Mouse (Mus musculus) intestine, postnatal 0 days (tissue): Measurements from ENCODE around the gene Senp1. TPM values are rescaled to one million over a fixed set of nuclear protein-coding genes. Genes with fewer than 3 reads are reported as not detected.

Experiments
- ATAC-seq: fragments of 200-750 bp; cut with Nextera tagmentation; 2 replicates; pipeline ENCODE4 v1.8.0; 2017; ENCODE audit warnings: mild to moderate bottlenecking, moderate TSS enrichment, moderate library complexity
- H3K27ac ChIP-seq: fragments of 300-500 bp; sonication (generic); 2 replicates; pipeline ENCODE4 v1.5.1; 2014; ENCODE audit warnings: mild to moderate bottlenecking, low read depth, low read length, moderate library complexity
- H3K27me3 ChIP-seq: fragments of 300-500 bp; sonication (generic); replicated peaks from 2 replicates; pipeline ENCODE4 v1.6.1; 2014; ENCODE audit warnings: low read length, mixed read lengths; ENCODE audit not compliant: control insufficient read depth, insufficient read depth
- H3K36me3 ChIP-seq: fragments of 300-500 bp; sonication (generic); 2 replicates; pipeline ENCODE4 v1.6.1; 2014; ENCODE audit warnings: mild to moderate bottlenecking, moderate library complexity; ENCODE audit not compliant: control insufficient read depth, insufficient read depth
- H3K4me1 ChIP-seq: fragments of 300-500 bp; sonication (generic); replicated peaks from 2 replicates; pipeline ENCODE4 v1.6.1; 2014; ENCODE audit warnings: antibody characterized with exemption, low read length, mixed read lengths; ENCODE audit not compliant: control insufficient read depth, insufficient read depth
- H3K4me2 ChIP-seq: fragments of 300-500 bp; sonication (generic); replicated peaks from 2 replicates; pipeline ENCODE4 v1.6.1; 2014; ENCODE audit warnings: low read depth, mild to moderate bottlenecking, moderate library complexity
- H3K4me3 ChIP-seq: fragments of 300-500 bp; sonication (generic); 2 replicates; pipeline ENCODE4 v1.5.1; 2014; ENCODE audit warnings: low read depth, low read length
- H3K9ac ChIP-seq: fragments of 300-500 bp; sonication (generic); 2 replicates; pipeline ENCODE4 v1.6.1; 2014; ENCODE audit warnings: mild to moderate bottlenecking, low read depth, low read length
- H3K9me3 ChIP-seq: fragments of 300-500 bp; sonication (generic); 2 replicates; pipeline ENCODE4 v1.6.1; 2016; ENCODE audit warnings: mixed run types; ENCODE audit not compliant: control insufficient read depth
- CTCF ChIP-seq: sonication (generic); IDR thresholded peaks from 2 replicates; pipeline ENCODE4 v1.5.1; 2016; ENCODE audit warnings: low read depth, mild to moderate bottlenecking, control low read depth, antibody characterized with exemption, moderate library complexity
- WGBS: fragments of 180-500 bp; shearing (Covaris S2); extraction: QIAGEN DNeasy Blood & Tissue Kit; methylation state at CpG from one replicate; pipeline ENCODE4 v1.1.7; 2014; 5-methylcytosine and 5-hydroxymethylcytosine counted together
- polyA plus RNA-seq: library from polyadenylated mRNA; unstranded; fragments of >200 nt; fragmentation: Nextera tagmentation; extraction: Ambion mirVana; gene quantifications from 2 replicates; pipeline ENCODE4 v1.2.1, GENCODE M21; 2015

The Senp1 gene
- polyA plus RNA-seq, 1 experiment from 2014 or later = 7.3 TPM

DNA sequence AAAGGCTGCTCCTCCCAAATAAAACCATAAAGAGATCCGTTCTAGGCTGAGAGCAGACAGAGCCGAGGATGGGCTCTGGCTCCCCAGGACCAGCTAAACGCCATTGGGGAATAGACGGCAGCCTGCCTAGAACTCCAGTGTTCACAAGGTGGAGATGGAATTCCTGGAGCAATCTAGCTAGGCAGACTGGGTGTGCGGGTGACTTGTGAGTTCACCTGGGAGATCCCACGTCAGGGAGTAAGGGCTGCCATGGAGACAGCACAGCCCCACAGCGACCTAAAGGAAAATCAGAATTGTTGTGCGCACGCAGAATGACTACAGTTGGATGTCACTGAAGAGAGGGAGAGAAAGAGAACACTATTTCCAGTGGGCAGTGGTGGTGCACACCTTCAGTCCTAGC lies 25.0 kb downstream of the Senp1 start:
- Histone ChIP-seq H3K27me3 (no peaks in the 10 kb centered on the region), H3K4me1 (no peaks in the 10 kb centered on the region), H3K4me2 (no peak overlapping the region), H3K9ac (no peak overlapping the region), H3K27ac (no peak overlapping the region), H3K9me3 (no peaks in the 10 kb centered on the region), H3K4me3 (no peak overlapping the region), H3K36me3 (peaks cover 66% of the 10 kb centered on the region)
- TF ChIP-seq CTCF = no peak
- no peak for ATAC-seq
- 90% methylated on average over 9 of the region's 9 CpGs for WGBS

DNA sequence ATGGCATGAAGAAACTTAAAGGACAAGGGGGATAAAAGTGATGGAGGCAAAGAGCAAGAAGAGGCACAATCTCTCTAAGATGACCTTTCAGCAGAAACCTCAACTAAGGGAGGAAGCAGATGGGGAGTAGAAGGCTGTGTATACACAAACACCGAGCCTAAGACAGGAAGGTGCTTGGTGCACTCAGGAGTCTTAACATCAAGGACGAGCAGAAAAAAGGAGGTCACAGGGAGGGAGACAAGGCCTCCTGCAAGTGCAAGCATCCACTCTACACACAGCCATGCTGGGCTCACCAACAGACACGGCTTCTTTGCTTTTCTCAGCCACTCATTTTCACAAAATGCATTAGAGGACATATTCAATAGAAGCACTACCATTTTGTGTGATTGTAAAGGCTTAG lies 26.1 kb downstream of the Senp1 start:
- 64% methylated on average over 3 of the region's 3 CpGs for WGBS
- peaks cover 77% of the 10 kb centered on the region for H3K36me3 ChIP-seq

DNA sequence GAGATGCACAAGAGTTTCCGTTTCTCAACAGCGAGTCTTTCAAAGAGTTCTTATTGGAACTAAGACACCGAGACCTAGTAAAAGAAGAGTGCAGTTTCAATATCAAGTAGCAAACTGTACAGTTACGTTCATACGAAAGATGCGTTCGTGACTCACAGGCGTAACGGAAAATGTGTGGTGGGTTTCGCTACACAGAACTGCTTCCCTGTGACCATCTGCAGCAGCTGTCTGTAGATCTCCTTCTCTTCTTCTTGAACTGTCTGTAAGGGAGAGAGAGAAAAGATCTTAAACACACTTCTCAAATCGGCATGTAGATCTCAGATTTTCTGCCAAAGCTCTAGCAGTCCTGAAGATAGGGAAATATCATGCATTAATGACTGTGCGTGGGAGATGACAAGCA lies 26.9 kb downstream of the Senp1 start:
- Histone ChIP-seq H3K4me3 (no peak overlapping the region), H3K9ac (no peak overlapping the region), H3K4me2 (no peak overlapping the region), H3K4me1 (no peaks in the 10 kb centered on the region), H3K27ac (no peak overlapping the region), H3K9me3 (no peaks in the 10 kb centered on the region), H3K27me3 (no peaks in the 10 kb centered on the region), H3K36me3 (peaks cover 80% of the 10 kb centered on the region)
- no peak for ATAC-seq
- TF ChIP-seq CTCF = no peak
- WGBS = 94% methylated on average over 12 of the region's 12 CpGs

More for the DNA sequence above, 26.1 kb downstream of the Senp1 start:
- no peak for TF ChIP-seq CTCF
- Histone ChIP-seq H3K4me2 (no peak overlapping the region), H3K4me1 (no peaks in the 10 kb centered on the region), H3K9ac (no peak overlapping the region), H3K27ac (no peak overlapping the region), H3K4me3 (no peak overlapping the region), H3K9me3 (no peaks in the 10 kb centered on the region), H3K27me3 (no peaks in the 10 kb centered on the region)
- no peak for ATAC-seq

DNA sequence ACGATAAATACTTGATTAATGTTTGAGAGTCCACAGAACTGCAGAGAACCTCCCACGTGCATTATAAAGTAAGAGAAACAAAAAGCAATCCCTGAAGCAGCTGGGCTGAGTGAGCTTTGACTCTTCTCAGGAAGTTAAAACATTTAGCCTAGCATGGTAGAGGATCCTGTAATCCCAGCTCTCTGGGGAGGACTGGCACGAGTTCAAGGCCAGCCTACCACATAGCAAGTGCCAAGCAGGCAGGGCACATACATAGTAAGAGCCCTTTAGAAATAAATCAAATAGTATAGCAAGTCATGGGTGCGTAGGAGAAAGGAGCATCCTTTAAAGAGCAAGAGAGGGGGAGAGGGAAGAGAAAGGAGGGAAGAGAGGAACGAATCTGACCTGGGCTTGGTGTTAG lies 27.7 kb downstream of the Senp1 start:
- no peaks in the 10 kb centered on the region for H3K9me3 ChIP-seq
- TF ChIP-seq CTCF = no peak
- H3K4me3 ChIP-seq = no peak overlapping the region
- H3K4me1 ChIP-seq = no peaks in the 10 kb centered on the region
- H3K36me3 ChIP-seq = peaks cover 85% of the 10 kb centered on the region
- H3K4me2 ChIP-seq = no peak overlapping the region
- no peak overlapping the region for H3K9ac ChIP-seq
- ATAC-seq = no peak
- WGBS = 95% methylated on average over 5 of the region's 5 CpGs
- H3K27me3 ChIP-seq = no peaks in the 10 kb centered on the region
- no peak overlapping the region for H3K27ac ChIP-seq

DNA sequence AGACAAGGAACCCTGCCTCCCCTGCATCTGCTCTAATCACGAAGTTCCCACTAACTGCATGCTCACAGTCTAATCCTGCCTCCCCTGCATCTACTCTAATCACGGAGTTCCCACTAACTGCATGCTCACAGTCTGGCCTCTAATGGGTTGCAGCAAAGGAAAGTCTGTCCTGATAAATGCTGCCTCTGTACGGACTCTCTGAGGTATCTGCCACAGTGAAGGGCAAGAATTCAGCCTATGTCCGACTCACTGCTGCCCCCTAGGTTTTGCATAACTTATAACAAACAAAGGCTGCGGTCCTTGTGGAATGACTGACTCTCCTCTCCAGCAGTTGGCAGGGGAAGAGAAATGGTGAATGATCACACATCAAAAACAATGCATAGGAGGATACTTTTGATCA lies 38.3 kb downstream of the Senp1 start:
- Histone ChIP-seq H3K4me3 (no peak overlapping the region), H3K4me1 (no peaks in the 10 kb centered on the region), H3K9ac (no peak overlapping the region), H3K36me3 (peaks cover 76% of the 10 kb centered on the region), H3K4me2 (no peak overlapping the region), H3K27ac (no peak overlapping the region), H3K9me3 (no peaks in the 10 kb centered on the region), H3K27me3 (no peaks in the 10 kb centered on the region)
- TF ChIP-seq CTCF = peak; percentile 75
- WGBS = 41% methylated on average over 5 of the region's 5 CpGs
- no peak for ATAC-seq

DNA sequence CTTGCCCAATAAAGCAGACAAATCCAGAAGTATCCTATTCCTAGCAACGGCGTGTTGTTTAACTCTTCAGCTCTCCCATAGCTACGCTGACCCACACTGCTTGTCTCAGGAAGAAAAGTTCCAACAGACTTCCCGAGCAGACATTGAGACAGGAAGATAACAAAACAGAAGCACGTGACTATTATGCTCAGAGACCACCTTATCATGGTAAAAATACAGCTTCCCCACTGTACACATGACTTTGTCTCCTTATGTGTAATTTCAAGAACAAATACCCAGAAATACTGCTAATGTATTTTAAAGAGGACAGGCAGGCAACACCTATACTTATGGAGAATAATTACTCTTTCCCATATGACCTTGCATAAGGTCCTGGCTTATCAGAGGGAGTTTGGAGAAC lies 41.9 kb downstream of the Senp1 start:
- no peak overlapping the region for H3K9ac ChIP-seq
- no peak overlapping the region for H3K27ac ChIP-seq
- H3K9me3 ChIP-seq = no peaks in the 10 kb centered on the region
- 89% methylated on average over 5 of the region's 5 CpGs for WGBS
- ATAC-seq = no peak
- no peak for TF ChIP-seq CTCF
- no peak overlapping the region for H3K4me2 ChIP-seq
- no peak overlapping the region for H3K4me3 ChIP-seq
- H3K4me1 ChIP-seq = no peaks in the 10 kb centered on the region
- no peaks in the 10 kb centered on the region for H3K27me3 ChIP-seq
- peaks cover 78% of the 10 kb centered on the region for H3K36me3 ChIP-seq
